Mouse (Mus musculus): ENCODE measurements around the gene Prim2.

GRCm38 (mm10) chr1:33669708-33670141 lies at the start of gene Prim2:
- TF ChIP-seq CTCF (IDR thresholded peaks at IDR 0.05; ENCODE audit: low read depth) (no peak), EP300 (IDR thresholded peaks at IDR 0.05; ENCODE audit: low read depth) (no peak)

Data from liver, postnatal 0 days (tissue).